Mouse (Mus musculus) ES-Bruce4 (cell line): ENCODE data around the gene Ccdc85a.

Experiments used
- CTCF ChIP-seq: IDR thresholded peaks from one replicate; pipeline ENCODE4 v1.8.1; 2011; ENCODE audit warnings: low read depth, low read length
- EP300 ChIP-seq: IDR thresholded peaks from 2 replicates; pipeline ENCODE4 v1.6.1; 2011; ENCODE audit warnings: low read depth, low read length; ENCODE audit not compliant: insufficient read depth
- POLR2A ChIP-seq: IDR thresholded peaks from one replicate; pipeline ENCODE4 v1.8.1; 2011; ENCODE audit warnings: low read length; ENCODE audit not compliant: insufficient read depth

- TF ChIP-seq CTCF (no peak), EP300 (no peak), POLR2A (no peak)
Measured at GRCm38 (mm10) chr11:28341887-28342286, 242.2 kb downstream of the Ccdc85a start.
